Mouse (Mus musculus) brain, embryonic 14.5 days (tissue): ENCODE results near the gene Nmrk1.

ENCODE experiments used
- CTCF ChIP-seq: fragments of 200-500 bp; IDR thresholded peaks from 2 replicates; pipeline ENCODE4 v1.5.1; 2012; ENCODE audit warnings: inconsistent platforms, mild to moderate bottlenecking, moderate library complexity, borderline replicate concordance; ENCODE audit not compliant: insufficient read depth, insufficient read length; ENCODE audit errors: extremely low read depth
- POLR2A ChIP-seq: fragments of 200-500 bp; IDR thresholded peaks from 2 replicates; pipeline ENCODE4 v1.6.1; 2012; ENCODE audit warnings: mild to moderate bottlenecking, inconsistent platforms, borderline replicate concordance; ENCODE audit not compliant: poor library complexity, insufficient read depth, insufficient read length, severe bottlenecking; ENCODE audit errors: extremely low read depth

GRCm38 (mm10) chr19:18643411-18643810 lies 11.7 kb downstream of the Nmrk1 start:
- TF ChIP-seq CTCF (no peak), POLR2A (no peak)
